Mouse (Mus musculus) heart, embryonic 16.5 days (tissue): ENCODE measurements around the gene Fam184a. TPM values are rescaled to one million over a fixed set of nuclear protein-coding genes. Genes with fewer than 3 reads are reported as not detected.

Experiments used
- ATAC-seq: fragments of 200-750 bp; cut with Nextera tagmentation; replicated peaks from 2 replicates; pipeline ENCODE4 v1.8.0; 2017; ENCODE audit warnings: moderate number of reproducible peaks; ENCODE audit not compliant: insufficient read depth, low FRiP score; ENCODE audit errors: extremely low read depth
- H3K27ac ChIP-seq: fragments of 300-500 bp; sonication (generic); 2 replicates; pipeline ENCODE4 v1.5.1; 2014; ENCODE audit warnings: mild to moderate bottlenecking, low read length, control low read depth, moderate library complexity
- H3K27me3 ChIP-seq: fragments of 300-500 bp; sonication (generic); 2 replicates; pipeline ENCODE4 v1.6.1; 2014; ENCODE audit warnings: low read length, mixed read lengths; ENCODE audit not compliant: control insufficient read depth, insufficient read depth
- H3K36me3 ChIP-seq: fragments of 300-500 bp; sonication (generic); 2 replicates; pipeline ENCODE4 v1.6.1; 2014; ENCODE audit not compliant: control insufficient read depth, insufficient read depth
- H3K4me1 ChIP-seq: fragments of 300-500 bp; sonication (generic); 2 replicates; pipeline ENCODE4 v1.6.1; 2014; ENCODE audit warnings: low read length, mixed read lengths; ENCODE audit not compliant: control insufficient read depth, insufficient read depth
- H3K4me2 ChIP-seq: fragments of 300-500 bp; sonication (generic); 2 replicates; pipeline ENCODE4 v1.6.1; 2014; ENCODE audit warnings: low read depth, mild to moderate bottlenecking, control low read depth, low read length
- H3K4me3 ChIP-seq: fragments of 300-500 bp; sonication (generic); 2 replicates; pipeline ENCODE4 v1.5.1; 2014; ENCODE audit warnings: mild to moderate bottlenecking, control low read depth, low read length
- H3K9ac ChIP-seq: fragments of 300-500 bp; sonication (generic); 2 replicates; pipeline ENCODE4 v1.6.1; 2014; ENCODE audit warnings: low read length, control low read depth
- H3K9me3 ChIP-seq: fragments of 300-500 bp; sonication (generic); replicated peaks from 2 replicates; pipeline ENCODE4 v1.6.1; 2016; ENCODE audit warnings: low read length; ENCODE audit not compliant: control insufficient read depth
- WGBS: fragments of 180-500 bp; shearing (Covaris S2); extraction: QIAGEN DNeasy Blood & Tissue Kit; methylation state at CpG from one replicate; pipeline ENCODE4 v1.1.7; 2014; 5-methylcytosine and 5-hydroxymethylcytosine counted together
- polyA plus RNA-seq: library from polyadenylated mRNA; unstranded; fragments of >200 nt; fragmentation: Nextera tagmentation; extraction: Ambion mirVana; gene quantifications from 2 replicates; pipeline ENCODE4 v1.2.1, GENCODE M21; 2015

Fam184a gene
- polyA plus RNA-seq, 1 experiment from 2014 or later, result 3.0 TPM

- peaks cover 4% of the 10 kb centered on the region for H3K4me1 ChIP-seq
- H3K9me3 ChIP-seq, result peaks cover 4% of the 10 kb centered on the region; the same call in 1 of the 2 replicates
- WGBS, result 34% methylated on average over 2 of the region's 2 CpGs
- H3K4me2 ChIP-seq, result no peak overlapping the region
- H3K4me3 ChIP-seq, result no peak overlapping the region
- H3K27ac ChIP-seq, result no peak overlapping the region
- no peak overlapping the region for H3K9ac ChIP-seq
- no peak for ATAC-seq
- H3K27me3 ChIP-seq, result no peaks in the 10 kb centered on the region
- H3K36me3 ChIP-seq, result no peaks in the 10 kb centered on the region
Measured at GRCm38 (mm10) chr10:53725301-53725700, 25.6 kb downstream of the Fam184a start.

GRCm38 (mm10) chr10:53704516-53704915 is 46.4 kb downstream of the Fam184a start:
- Histone ChIP-seq H3K9me3 (no peaks in the 10 kb centered on the region), H3K27me3 (no peaks in the 10 kb centered on the region), H3K9ac (no peak overlapping the region), H3K4me3 (no peak overlapping the region), H3K4me2 (no peak overlapping the region), H3K36me3 (no peaks in the 10 kb centered on the region), H3K27ac (no peak overlapping the region), H3K4me1 (no peaks in the 10 kb centered on the region)
- WGBS, result 82% methylated on average over 9 of the region's 9 CpGs
- ATAC-seq, result no peak

- no peak overlapping the region for H3K9ac ChIP-seq
- H3K36me3 ChIP-seq, result no peaks in the 10 kb centered on the region
- no peak overlapping the region for H3K27ac ChIP-seq
- no peak overlapping the region for H3K4me3 ChIP-seq
- H3K4me1 ChIP-seq, result no peaks in the 10 kb centered on the region
- H3K27me3 ChIP-seq, result no peaks in the 10 kb centered on the region
- ATAC-seq, result no peak
- 86% methylated on average over 10 of the region's 10 CpGs for WGBS
- H3K9me3 ChIP-seq, result no peaks in the 10 kb centered on the region
- no peak overlapping the region for H3K4me2 ChIP-seq
Measured at GRCm38 (mm10) chr10:53698531-53698930, 52.4 kb downstream of the Fam184a start.

- WGBS, result 72% methylated on average over 5 of the region's 5 CpGs
- ATAC-seq, result no peak
- Histone ChIP-seq H3K4me3 (no peak overlapping the region), H3K4me2 (no peak overlapping the region), H3K27me3 (no peaks in the 10 kb centered on the region), H3K4me1 (peaks cover 2% of the 10 kb centered on the region; the same call in 1 of the 2 replicates), H3K27ac (no peak overlapping the region), H3K9ac (no peak overlapping the region), H3K36me3 (no peaks in the 10 kb centered on the region), H3K9me3 (no peaks in the 10 kb centered on the region)
Measured at GRCm38 (mm10) chr10:53694757-53695156, 56.2 kb downstream of the Fam184a start.

- ATAC-seq, result no peak
- Histone ChIP-seq H3K27ac (no peak overlapping the region), H3K4me1 (peaks cover 3% of the 10 kb centered on the region; the same call in 1 of the 2 replicates), H3K36me3 (no peaks in the 10 kb centered on the region; the same call in 1 of the 2 replicates), H3K9me3 (no peaks in the 10 kb centered on the region), H3K4me2 (no peak overlapping the region), H3K27me3 (no peaks in the 10 kb centered on the region), H3K4me3 (no peak overlapping the region), H3K9ac (no peak overlapping the region)
Measured at GRCm38 (mm10) chr10:53691263-53691662, 59.7 kb downstream of the Fam184a start.

- peaks cover 3% of the 10 kb centered on the region; the same call in 1 of the 2 replicates for H3K4me1 ChIP-seq
- no peak for ATAC-seq
- no peaks in the 10 kb centered on the region for H3K27me3 ChIP-seq
- H3K27ac ChIP-seq, result no peak overlapping the region
- no peak overlapping the region for H3K4me2 ChIP-seq
- no peak overlapping the region for H3K4me3 ChIP-seq
- no peaks in the 10 kb centered on the region; the same call in 1 of the 2 replicates for H3K36me3 ChIP-seq
- WGBS, result 85% methylated on average over 4 of the region's 4 CpGs
- no peak overlapping the region for H3K9ac ChIP-seq
- H3K9me3 ChIP-seq, result no peaks in the 10 kb centered on the region
Measured at GRCm38 (mm10) chr10:53688952-53689584, 61.9 kb downstream of the Fam184a start.

GRCm38 (mm10) chr10:53688533-53688932 is 62.4 kb downstream of the Fam184a start:
- H3K9me3 ChIP-seq, result no peaks in the 10 kb centered on the region
- WGBS, result 76% methylated on average over 1 of the region's 1 CpGs
- no peak for ATAC-seq

GRCm38 (mm10) chr10:53687888-53688287 is 63.0 kb downstream of the Fam184a start:
- no peaks in the 10 kb centered on the region; the same call in 1 of the 2 replicates for H3K36me3 ChIP-seq
- 72% methylated on average over 5 of the region's 5 CpGs for WGBS
- peaks cover 3% of the 10 kb centered on the region; the same call in 1 of the 2 replicates for H3K4me1 ChIP-seq

More at GRCm38 (mm10) chr10:53688533-53688932, 62.4 kb downstream of the Fam184a start:
- peaks cover 3% of the 10 kb centered on the region; the same call in 1 of the 2 replicates for H3K4me1 ChIP-seq
- H3K9ac ChIP-seq, result no peak overlapping the region
- H3K4me2 ChIP-seq, result no peak overlapping the region
- H3K36me3 ChIP-seq, result no peaks in the 10 kb centered on the region; the same call in 1 of the 2 replicates
- no peaks in the 10 kb centered on the region for H3K27me3 ChIP-seq
- H3K4me3 ChIP-seq, result no peak overlapping the region
- H3K27ac ChIP-seq, result no peak overlapping the region

GRCm38 (mm10) chr10:53685806-53686205 is 65.1 kb downstream of the Fam184a start:
- Histone ChIP-seq H3K4me1 (peaks cover 3% of the 10 kb centered on the region; the same call in 1 of the 2 replicates), H3K9ac (no peak overlapping the region), H3K4me2 (no peak overlapping the region), H3K27me3 (no peaks in the 10 kb centered on the region), H3K27ac (no peak overlapping the region), H3K9me3 (no peaks in the 10 kb centered on the region), H3K36me3 (no peaks in the 10 kb centered on the region; the same call in 1 of the 2 replicates), H3K4me3 (no peak overlapping the region)
- no peak for ATAC-seq
- 46% methylated on average over 3 of the region's 3 CpGs for WGBS

More at GRCm38 (mm10) chr10:53687888-53688287, 63.0 kb downstream of the Fam184a start:
- no peaks in the 10 kb centered on the region for H3K9me3 ChIP-seq
- H3K9ac ChIP-seq, result no peak overlapping the region
- H3K27me3 ChIP-seq, result no peaks in the 10 kb centered on the region
- H3K27ac ChIP-seq, result no peak overlapping the region
- H3K4me3 ChIP-seq, result no peak overlapping the region
- H3K4me2 ChIP-seq, result no peak overlapping the region
- no peak for ATAC-seq
